Mouse (Mus musculus): ENCODE measurements around the gene Atp9a.

- no peak for TF ChIP-seq CTCF (IDR thresholded peaks at IDR 0.05; ENCODE audit: control insufficient read depth, insufficient read depth, insufficient read length)
- no peak for TF ChIP-seq USF1 (IDR thresholded peaks at IDR 0.05; ENCODE audit: low read depth)
- no peak for TF ChIP-seq MYOD1 (IDR thresholded peaks at IDR 0.05; ENCODE audit: control insufficient read depth, insufficient read length, low read depth)
- TF ChIP-seq CEBPB (IDR thresholded peaks at IDR 0.05; ENCODE audit: low read depth) = no peak
- no peak for TF ChIP-seq MYOG (IDR thresholded peaks at IDR 0.05; ENCODE audit: control insufficient read depth, extremely low read depth, insufficient read length)
These were observed 23.0 kb upstream of the Atp9a start for GRCm38 (mm10) chr2:168765065-168765681.
